Mouse (Mus musculus): ENCODE results near the gene Snx15. TPM values are rescaled to one million over a fixed set of nuclear protein-coding genes. Genes with fewer than 3 reads are reported as not detected.

Snx15 gene
- total RNA-seq (2012; rRNA removed), result 15.6 and 17.4 TPM in 2 replicates
- 14.0 and 15.3 TPM in 2 replicates for total RNA-seq (2014; rRNA removed)
- 14.4 and 15.7 TPM in 2 replicates for polyA plus RNA-seq (2012; ENCODE audit: insufficient read length, low read depth)

DNA sequence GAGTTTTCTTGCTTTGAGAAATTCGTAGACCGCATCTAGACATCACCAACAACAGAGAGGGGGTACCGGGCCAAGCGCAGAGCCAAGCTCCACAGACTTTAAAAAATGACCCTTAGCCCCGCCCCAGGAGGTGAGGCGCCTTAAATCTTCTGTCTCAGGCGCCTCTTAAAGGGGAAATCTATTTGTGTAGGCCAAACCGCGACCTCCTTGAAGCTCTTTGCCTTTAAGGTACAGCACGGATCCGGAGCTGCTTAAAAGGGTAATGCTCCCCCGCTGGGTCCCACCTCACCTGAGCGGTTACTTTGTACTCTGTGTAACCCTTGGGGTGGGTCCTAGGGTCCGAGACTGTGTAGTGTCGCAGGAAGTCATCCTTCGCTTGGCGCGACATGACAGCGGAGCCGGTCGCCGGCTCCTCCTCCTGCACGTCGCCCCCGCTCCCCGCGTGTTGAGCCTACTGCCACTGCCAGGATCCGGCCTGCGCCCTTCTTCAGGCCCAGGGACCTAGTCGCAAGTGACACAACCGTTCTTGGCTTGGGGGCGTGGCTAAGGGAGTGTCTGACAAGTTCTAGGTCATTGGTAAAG is at the start of gene Snx15:
TSS of gene Snx15 (minus strand) at position 545 of the 582 bp plus-strand sequence.
- peak within 1 kb of the TSS; percentile 55 to 68 (median 56) for H3K4me3 ChIP-seq (replicated peaks in 1 of 3; ENCODE audit: low read depth in 2 of 3, low read length in 2 of 3, poor library complexity in 1 of 3)
- peak within 1 kb of the TSS; percentile 71 for H3K4me2 ChIP-seq (ENCODE audit: insufficient read depth, low read depth, poor library complexity, severe bottlenecking)
- no peaks in the 10 kb centered on the region for H3K9me3 ChIP-seq (replicated peaks; ENCODE audit: low read length)
- H3K27ac ChIP-seq (ENCODE audit: insufficient read depth, low read depth), result peak within 1 kb of the TSS; percentile 86
- no peaks in the 10 kb centered on the region for H3K79me2 ChIP-seq (replicated peaks; ENCODE audit: control insufficient read depth, extremely low read depth, insufficient read depth, poor library complexity, severe bottlenecking)
- dilution Hi-C loops (cut with MboI; ENCODE audit: extremely low pct_ligation_motif_present, extremely low pct_unique_long_range_greater_than_20kb, low sequenced_read_pairs) (no loop called here), in situ Hi-C loops (cut with MboI; ENCODE audit: low pct_ligation_motif_present, low pct_unique_long_range_greater_than_20kb, low sequenced_read_pairs) (loop anchor here (10.0 kb wide), 1 partner anchor 163 kb away; the partner anchor contains the start of gene Pola2)
- peaks cover 4 to 9% of the 10 kb centered on the region in 2 experiments; a peak in 3 of 4 replicates for H3K4me1 ChIP-seq (ENCODE audit: control insufficient read depth in 1 of 2, insufficient read depth in 2 of 2)
- H3K27me3 ChIP-seq (replicated peaks), result no peaks in the 10 kb centered on the region
- TF ChIP-seq CTCF (conservative IDR thresholded peaks at IDR 0.05 in 1 of 2, IDR thresholded peaks at IDR 0.05 in 1 of 2; ENCODE audit: low read depth in 2 of 2, low read length in 2 of 2), result no peak
- TF ChIP-seq NRF1 (IDR thresholded peaks at IDR 0.05; ENCODE audit: low read depth, low read length), result no peak; the same call in 1 of the 2 replicates
- TF ChIP-seq CHD2 (IDR thresholded peaks at IDR 0.05; ENCODE audit: low read length), result no peak
- TF ChIP-seq MXI1 (IDR thresholded peaks at IDR 0.05; ENCODE audit: low read depth, low read length), result peak; percentile 74; the same call in 1 of the 2 replicates
- 0 out of 2 replicates have a peak, but pooled peaks have one; percentile 8 for TF ChIP-seq MEF2A (IDR thresholded peaks at IDR 0.05; ENCODE audit: borderline replicate concordance, low read depth, low read length)
- TF ChIP-seq HCFC1 (IDR thresholded peaks at IDR 0.05; ENCODE audit: low read depth, low read length), result peak; percentile 73
- no peak; the same call in 1 of the 2 replicates for TF ChIP-seq POLR2AphosphoS2 (IDR thresholded peaks at IDR 0.05; ENCODE audit: low read depth, low read length)
- TF ChIP-seq NELFE (IDR thresholded peaks at IDR 0.05; ENCODE audit: low read depth, low read length), result peak; percentile 71; the same call in 1 of the 2 replicates
- TF ChIP-seq RAD21 (IDR thresholded peaks at IDR 0.05; ENCODE audit: low read depth, low read length), result no peak
- peak; percentile 100 for TF ChIP-seq SIN3A (IDR thresholded peaks at IDR 0.05; ENCODE audit: low read length)
- TF ChIP-seq JUN (IDR thresholded peaks at IDR 0.05; ENCODE audit: insufficient read depth, low read depth, low read length), result no peak
- 0 out of 2 replicates have a peak, but pooled peaks have one; percentile 7 for TF ChIP-seq USF2 (conservative IDR thresholded peaks at IDR 0.05; ENCODE audit: low read depth, low read length)
- TF ChIP-seq SMC3 (IDR thresholded peaks at IDR 0.05; ENCODE audit: low read depth, low read length), result no peak
- TF ChIP-seq MYC (IDR thresholded peaks at IDR 0.05; ENCODE audit: low read depth, low read length), result no peak
- TF ChIP-seq USF1 (IDR thresholded peaks at IDR 0.05; ENCODE audit: low read depth, low read length), result no peak
- TF ChIP-seq UBTF (IDR thresholded peaks at IDR 0.05; ENCODE audit: low read depth, low read length), result peak; percentile 86; the same call in 1 of the 2 replicates
- no peak for TF ChIP-seq JUND (conservative IDR thresholded peaks at IDR 0.05; ENCODE audit: low read depth, low read length)
- TF ChIP-seq TBP (conservative IDR thresholded peaks at IDR 0.05; ENCODE audit: low read depth, low read length), result peak; percentile 92
- no peak; the same call in 1 of the 2 replicates for TF ChIP-seq E2F4 (IDR thresholded peaks at IDR 0.05; ENCODE audit: insufficient replicate concordance, low read depth, low read length)
- TF ChIP-seq GABPA (IDR thresholded peaks at IDR 0.05; ENCODE audit: insufficient replicate concordance, low read depth, low read length), result no peak
- TF ChIP-seq ELF1 (IDR thresholded peaks at IDR 0.05; ENCODE audit: low read depth, low read length), result no peak; the same call in 1 of the 2 replicates
- TF ChIP-seq EP300 (IDR thresholded peaks at IDR 0.05; ENCODE audit: low read length), result no peak
- no peak for TF ChIP-seq KAT2A (IDR thresholded peaks at IDR 0.05; ENCODE audit: insufficient replicate concordance, low read length)
- peak; percentile 45; the same call in 1 of the 2 replicates for TF ChIP-seq ZC3H11A (IDR thresholded peaks at IDR 0.05; ENCODE audit: low read depth, low read length)
- peak; percentile 75 for TF ChIP-seq MAX (IDR thresholded peaks at IDR 0.05; ENCODE audit: low read length)
- TF ChIP-seq ETS1 (conservative IDR thresholded peaks at IDR 0.05; ENCODE audit: low read depth, low read length), result no peak
- TF ChIP-seq MAFK (IDR thresholded peaks at IDR 0.05; ENCODE audit: insufficient replicate concordance, low read length), result no peak
- TF ChIP-seq ZKSCAN1 (IDR thresholded peaks at IDR 0.05; ENCODE audit: borderline replicate concordance, low read depth, low read length), result no peak
- no peak for TF ChIP-seq ZMIZ1 (IDR thresholded peaks at IDR 0.05; ENCODE audit: low read depth, low read length)
- peak; percentile 73 for TF ChIP-seq MAZ (IDR thresholded peaks at IDR 0.05; ENCODE audit: low read depth, low read length)
- 0 out of 2 replicates have a peak, but pooled peaks have one; percentile 33 for TF ChIP-seq TCF12 (IDR thresholded peaks at IDR 0.05; ENCODE audit: low read depth, low read length)
- peak; percentile 80 for TF ChIP-seq POLR2A (IDR thresholded peaks at IDR 0.05; ENCODE audit: low read depth, low read length)
- peaks cover 0 to 8% of the 10 kb centered on the region in 2 experiments for H3K36me3 ChIP-seq (replicated peaks in 1 of 2; ENCODE audit: control insufficient read depth in 1 of 2, insufficient read depth in 1 of 2, low read length in 1 of 2)
- DNase-seq (ENCODE audit: extremely low read depth), result peak; percentile 99
- peak within 1 kb of the TSS; percentile 58 for H3K9ac ChIP-seq (ENCODE audit: insufficient read depth, low read depth)

Data from CH12.LX (cell line).